Mouse (Mus musculus) right cerebral cortex, postnatal 10 days (tissue): ENCODE measurements around the gene Fer.

Source experiments
- DNase-seq, 2 experiments: peaks; one replicate each; pipeline ENCODE4 v3.0.0; 2021; ENCODE audit warnings: low spot score in 2 of 2

Gene Fer

DNA sequence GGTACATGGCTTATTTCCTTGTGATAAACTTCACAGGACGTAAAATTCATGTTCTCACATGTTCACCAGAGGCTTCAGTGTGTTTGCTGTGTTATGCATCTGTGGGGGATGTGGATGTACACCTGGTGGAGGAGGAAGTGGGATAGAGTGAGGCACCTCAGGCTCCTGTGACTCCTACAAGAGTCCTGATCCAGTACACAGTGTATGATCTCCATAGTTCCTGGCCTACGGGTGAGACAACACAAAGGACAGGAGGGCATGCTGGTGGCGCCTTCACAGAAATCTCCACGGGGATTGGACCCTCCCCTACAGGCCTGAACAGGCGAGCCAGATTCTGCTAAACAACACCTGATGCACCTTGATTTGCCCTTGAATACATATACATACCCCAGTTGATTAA, 111.4 kb downstream of the Fer start:
- DNase-seq: no peak

- DNase-seq: no peak
These were observed 116.1 kb downstream of the Fer start for GRCm38 (mm10) chr17:63978794-63979571.

- DNase-seq: no peak
These were observed 117.3 kb downstream of the Fer start for GRCm38 (mm10) chr17:63980167-63980566.

GRCm38 (mm10) chr17:63988710-63989109, 125.8 kb downstream of the Fer start:
- DNase-seq: no peak

DNA sequence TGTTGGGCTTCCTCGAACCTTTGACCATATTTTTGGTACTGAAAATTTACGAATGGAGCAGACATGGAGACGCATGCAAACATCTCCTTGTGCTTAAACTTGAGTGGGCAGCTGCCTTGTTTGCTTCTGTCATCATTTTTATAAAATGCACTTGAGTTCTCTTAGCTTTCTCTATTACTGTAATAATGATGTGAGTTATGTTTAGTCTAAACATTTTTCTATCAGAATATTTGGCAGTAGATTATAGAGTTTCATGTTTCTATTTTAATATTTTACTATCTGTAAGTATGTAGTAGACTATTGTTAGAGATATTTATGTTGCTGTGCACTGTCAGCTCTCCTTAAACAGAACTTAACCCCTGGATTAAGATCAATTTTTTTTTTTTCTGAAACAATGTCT, 128.3 kb downstream of the Fer start:
- DNase-seq: no peak

GRCm38 (mm10) chr17:63995921-63996320, 133.1 kb downstream of the Fer start:
- peak in 1 of 2 experiments; percentile 44 for DNase-seq

GRCm38 (mm10) chr17:63997643-63998042, 134.8 kb downstream of the Fer start:
- no peak for DNase-seq

DNA sequence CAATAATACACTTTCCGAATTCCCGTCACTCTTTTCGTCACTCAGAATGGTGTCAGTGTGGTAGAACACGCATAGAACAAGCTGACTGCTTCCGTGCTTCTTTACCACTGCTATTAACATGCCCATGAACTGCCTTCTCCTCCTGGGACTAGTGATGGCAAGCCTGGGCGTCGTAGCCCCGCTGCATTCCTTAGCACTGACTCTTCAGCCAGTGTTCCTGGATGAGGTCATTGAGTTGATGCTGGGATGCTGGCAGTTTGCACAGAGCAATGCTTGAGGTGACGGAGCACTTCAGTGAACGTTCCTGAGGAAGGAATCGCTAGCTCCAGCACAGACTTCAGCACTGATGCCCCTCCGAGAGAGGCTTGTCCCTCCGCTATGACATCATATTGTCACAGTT, 140.6 kb downstream of the Fer start:
- no peak for DNase-seq

DNA sequence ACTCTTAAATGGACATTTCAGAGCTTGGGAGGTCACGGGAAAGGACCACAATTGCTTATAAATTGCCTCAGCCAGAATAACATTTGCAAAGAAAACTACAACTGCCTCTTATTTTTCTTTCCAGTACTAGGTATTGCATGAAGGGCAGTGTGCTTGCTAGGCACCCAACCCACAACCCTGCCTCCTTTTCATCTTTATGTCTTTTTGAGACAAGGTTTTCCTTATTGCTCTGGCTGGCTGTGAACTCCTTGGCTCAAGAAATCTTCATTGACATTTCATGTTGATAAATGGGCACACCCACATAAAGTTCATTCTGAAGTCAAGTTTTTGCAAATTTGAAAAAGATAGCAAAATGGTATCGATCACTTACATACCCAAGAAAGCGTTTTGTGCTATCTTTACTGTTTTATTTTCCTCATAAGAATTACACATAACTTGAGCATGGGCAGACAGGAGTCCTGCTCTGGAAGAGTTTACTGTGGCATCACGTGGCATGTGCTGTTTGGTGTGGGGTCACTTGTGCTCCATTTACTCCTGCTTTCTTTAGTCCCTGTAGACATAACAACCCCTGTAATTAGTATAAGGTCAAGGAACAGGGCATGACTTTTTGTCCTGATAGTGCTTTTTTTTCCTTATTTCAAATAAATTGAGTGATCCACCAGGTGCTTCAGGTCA, 142.8 kb downstream of the Fer start:
- DNase-seq: no peak

DNA sequence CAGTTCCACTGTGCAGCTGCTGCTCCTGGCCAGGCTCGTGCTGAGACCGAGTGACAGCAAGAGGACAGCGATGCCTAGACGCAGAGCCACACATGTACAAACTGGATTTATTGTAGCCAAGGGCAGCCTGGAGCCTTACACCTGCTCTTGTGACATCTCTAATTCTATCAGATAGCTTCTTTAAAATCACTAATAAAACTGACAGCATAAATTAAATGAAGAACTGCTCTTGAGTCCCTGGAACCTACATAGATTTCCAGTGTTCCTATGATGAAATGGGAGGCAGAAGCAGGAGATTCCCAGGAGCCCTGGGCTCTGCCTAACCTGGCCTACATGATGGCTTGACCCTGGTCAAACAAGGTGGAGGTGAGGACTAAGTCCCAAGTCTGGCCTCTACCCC, 153.7 kb downstream of the Fer start:
- no peak for DNase-seq

DNA sequence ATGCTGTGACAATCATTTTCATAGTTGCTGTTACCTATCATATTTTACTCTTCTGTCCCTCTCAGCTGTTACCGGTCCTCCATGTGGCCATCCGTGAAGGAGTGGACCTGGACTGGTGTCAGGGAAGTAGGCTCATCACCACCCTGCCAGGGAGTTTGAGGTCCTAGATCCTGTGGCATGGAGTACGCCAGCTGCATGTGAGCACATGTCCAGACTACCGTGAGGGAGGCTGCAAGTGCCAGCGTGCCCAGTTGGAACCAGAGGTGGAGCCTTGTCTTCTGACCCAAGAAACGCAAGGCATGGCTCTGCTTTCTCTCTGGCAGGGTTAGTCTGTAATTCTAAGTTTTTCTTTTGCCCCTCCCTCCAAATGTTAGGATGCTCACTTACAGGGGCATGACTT, 155.4 kb downstream of the Fer start:
- no peak for DNase-seq

GRCm38 (mm10) chr17:64018870-64019269, 156.0 kb downstream of the Fer start:
- DNase-seq: no peak

DNA sequence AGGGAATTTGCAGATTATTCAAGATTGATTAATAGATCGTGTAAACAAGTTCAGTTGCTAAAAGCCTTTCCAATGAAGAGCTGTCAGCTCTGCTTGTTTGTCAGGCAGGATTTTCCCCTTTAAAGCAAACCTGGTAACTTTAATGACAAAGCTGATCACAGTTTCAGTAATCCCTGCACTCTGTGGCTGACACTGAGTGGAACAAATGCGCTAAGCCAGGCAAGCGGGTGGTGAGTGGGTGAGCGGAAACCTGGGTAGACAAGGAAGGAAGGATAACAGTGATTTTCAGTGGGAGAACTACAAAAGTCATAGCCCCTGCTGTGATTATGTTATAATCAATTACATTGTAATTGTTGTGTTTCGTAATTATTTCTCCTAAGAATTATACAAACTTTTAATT, 156.8 kb downstream of the Fer start:
- DNase-seq: no peak

GRCm38 (mm10) chr17:64026485-64026884, 163.6 kb downstream of the Fer start:
- DNase-seq: no peak

- DNase-seq: no peak
These were observed 178.9 kb downstream of the Fer start for GRCm38 (mm10) chr17:64041771-64042170.

DNA sequence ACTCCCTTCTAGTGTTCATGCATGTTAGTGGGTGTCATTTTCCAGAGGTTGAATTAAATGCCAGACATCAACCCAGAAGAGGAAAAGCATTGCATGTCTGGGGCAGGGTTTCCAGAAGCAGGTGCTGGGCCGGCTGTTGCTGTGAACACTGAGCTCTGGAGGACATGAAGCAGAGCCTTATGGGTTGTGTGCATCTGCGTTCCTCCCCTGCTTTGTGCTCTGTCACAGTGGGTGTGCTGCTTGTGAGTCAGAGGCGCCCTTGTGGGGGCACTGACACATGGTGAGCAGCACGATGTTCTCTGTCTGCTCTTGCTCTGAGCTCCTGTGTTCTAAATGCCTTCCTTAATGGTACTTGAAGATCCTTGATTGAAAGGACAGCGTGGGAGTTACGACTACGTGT, 182.5 kb downstream of the Fer start:
- DNase-seq: peak; percentile 41 to 54

- DNase-seq: no peak
These were observed 183.7 kb downstream of the Fer start for GRCm38 (mm10) chr17:64046557-64046956.

DNA sequence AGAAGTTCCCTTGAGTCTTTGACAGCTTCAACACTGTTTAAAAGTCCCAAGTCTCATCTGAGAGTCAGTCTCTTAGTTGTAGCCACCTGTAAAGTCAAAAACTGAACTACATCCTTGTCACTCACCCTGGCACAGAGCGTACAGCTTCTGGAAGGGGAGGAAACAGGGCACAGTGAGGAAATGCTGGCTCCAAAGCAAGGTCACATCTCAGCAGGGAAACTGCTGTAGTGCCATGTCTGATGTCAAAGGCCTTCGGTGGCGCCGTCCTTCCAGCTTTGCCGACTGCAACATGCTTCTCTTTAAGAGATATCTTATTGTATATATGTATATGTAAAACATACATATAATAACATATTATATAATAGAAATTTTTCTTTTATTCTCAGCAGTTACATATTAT, 188.0 kb downstream of the Fer start:
- DNase-seq: no peak

- no peak for DNase-seq
These were observed 190.8 kb downstream of the Fer start for GRCm38 (mm10) chr17:64053636-64054035.

GRCm38 (mm10) chr17:64060529-64060928, 197.7 kb downstream of the Fer start:
- no peak for DNase-seq

DNA sequence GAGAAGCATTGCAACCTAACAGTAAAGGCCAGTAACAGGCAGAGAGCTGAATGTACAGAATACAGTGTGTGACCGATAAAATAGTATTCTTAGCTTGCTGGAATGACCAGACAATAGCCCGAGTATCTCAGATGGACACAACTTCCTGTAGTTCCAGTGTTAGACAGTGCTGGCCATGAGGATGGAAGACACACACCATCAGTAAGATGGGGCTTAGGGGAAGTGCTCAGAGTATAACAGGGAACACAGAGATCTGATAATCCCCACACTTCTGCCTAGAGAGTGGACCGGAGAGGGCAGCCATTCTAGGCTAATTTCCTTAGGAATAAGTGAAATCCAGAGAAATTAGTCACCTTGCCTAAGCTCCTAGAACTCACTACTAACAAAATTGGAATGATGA, 202.4 kb downstream of the Fer start:
- DNase-seq: no peak

DNA sequence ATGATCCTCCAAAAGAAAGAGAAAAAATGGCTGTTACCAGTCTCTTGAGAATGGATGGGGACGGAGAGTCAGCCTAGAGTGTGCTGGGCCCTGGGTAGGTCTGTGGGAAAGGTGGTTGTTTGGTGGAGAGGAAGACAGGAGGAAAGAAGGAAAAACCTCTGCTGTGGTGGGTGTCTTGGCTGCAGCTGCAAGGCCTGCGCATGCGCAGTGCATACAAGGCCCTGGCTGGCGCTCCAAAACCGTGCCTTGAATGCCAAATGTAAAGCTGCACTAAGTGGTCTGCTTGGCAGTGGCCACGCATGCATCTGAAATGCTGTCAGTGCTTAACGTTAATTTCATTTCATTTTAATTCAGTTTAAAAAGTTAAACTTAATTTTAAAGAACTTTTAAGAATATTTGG, 214.5 kb downstream of the Fer start:
- DNase-seq: peak; percentile 75 to 76

DNA sequence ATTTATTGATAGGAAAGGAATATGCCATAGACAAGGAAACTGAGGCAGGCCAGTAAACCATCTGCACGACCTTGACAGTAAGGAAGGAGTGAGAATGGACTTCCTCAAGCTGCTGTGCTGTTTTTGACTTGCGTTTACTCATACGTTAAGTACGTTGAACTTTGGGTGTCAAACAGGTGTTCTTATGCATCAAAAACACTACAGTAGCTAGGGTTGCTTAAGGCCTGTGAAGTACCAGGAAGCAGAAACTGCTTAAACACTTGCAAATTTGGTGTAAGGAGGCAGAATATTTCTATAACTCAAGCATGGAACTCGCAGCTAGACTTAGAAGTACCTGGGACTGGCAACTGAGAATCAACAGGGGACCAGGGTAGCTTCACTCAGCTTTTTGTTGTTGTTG, 221.9 kb downstream of the Fer start:
- DNase-seq: no peak

- no peak for DNase-seq
These were observed 222.6 kb downstream of the Fer start for GRCm38 (mm10) chr17:64085493-64085892.
